Mouse (Mus musculus) lung, embryonic 14.5 days (tissue): ENCODE data around the gene Olfr521. TPM values are rescaled to one million over a fixed set of nuclear protein-coding genes. Genes with fewer than 3 reads are reported as not detected.
"Not testable (repeated sequence)": the region's sequence is repeated elsewhere in the genome, so short reads cannot be mapped to it uniquely, and the experiment has no call there.

ENCODE experiments used
- ATAC-seq: fragments of 200-750 bp; cut with Nextera tagmentation; 2 replicates; pipeline ENCODE4 v1.8.0; 2017; ENCODE audit warnings: mild to moderate bottlenecking, moderate TSS enrichment, moderate library complexity; ENCODE audit not compliant: insufficient read depth
- DNase-seq: peaks from one replicate; pipeline ENCODE4 v3.0.0-alpha.2; 2015
- H3K27ac ChIP-seq: fragments of 300-500 bp; sonication (generic); 2 replicates; pipeline ENCODE4 v1.5.1; 2014; ENCODE audit warnings: low read depth, mild to moderate bottlenecking, moderate library complexity
- H3K27me3 ChIP-seq: fragments of 300-500 bp; sonication (generic); 2 replicates; pipeline ENCODE4 v1.6.1; 2014; ENCODE audit warnings: low read length, control low read depth; ENCODE audit not compliant: insufficient read depth
- H3K36me3 ChIP-seq: fragments of 300-500 bp; sonication (generic); 2 replicates; pipeline ENCODE4 v1.6.1; 2014; ENCODE audit warnings: control low read depth; ENCODE audit not compliant: insufficient read depth
- H3K4me1 ChIP-seq: fragments of 300-500 bp; sonication (generic); 2 replicates; pipeline ENCODE4 v1.6.1; 2014; ENCODE audit warnings: antibody characterized with exemption, control low read depth; ENCODE audit not compliant: insufficient read depth
- H3K4me2 ChIP-seq: fragments of 300-500 bp; sonication (generic); 2 replicates; pipeline ENCODE4 v1.6.1; 2014; ENCODE audit warnings: mild to moderate bottlenecking
- H3K4me3 ChIP-seq: fragments of 300-500 bp; sonication (generic); 2 replicates; pipeline ENCODE4 v1.5.1; 2014; ENCODE audit warnings: low read depth, low read length
- H3K9ac ChIP-seq: fragments of 300-500 bp; sonication (generic); 2 replicates; pipeline ENCODE4 v1.6.1; 2014
- H3K9me3 ChIP-seq: fragments of 300-500 bp; sonication (generic); 2 replicates; pipeline ENCODE4 v1.6.1; 2016; ENCODE audit warnings: low read depth, low read length, control low read depth
- CTCF ChIP-seq: IDR thresholded peaks from 2 replicates; pipeline ENCODE4 v1.5.1; 2016; ENCODE audit warnings: antibody characterized with exemption, low read depth
- WGBS: fragments of 180-500 bp; shearing (Covaris S2); extraction: QIAGEN DNeasy Blood & Tissue Kit; methylation state at CpG from one replicate; pipeline ENCODE4 v1.1.7; 2014; 5-methylcytosine and 5-hydroxymethylcytosine counted together
- polyA plus RNA-seq: library from polyadenylated mRNA; unstranded; fragments of >200 nt; fragmentation: Nextera tagmentation; extraction: Ambion mirVana; gene quantifications from 2 replicates; pipeline ENCODE4 v1.2.1, GENCODE M21; 2014

Gene Olfr521
- not detected in 2 replicates for polyA plus RNA-seq

GRCm38 (mm10) chr7:99763207-99763606 lies at the start of gene Olfr521:
Gene Olfr521, plus strand, starts transcription at chr7:99763507.
- DNase-seq = no peak
- H3K9ac ChIP-seq = no peak within 1 kb of the TSS

GRCm38 (mm10) chr7:99716536-99716935 lies 46.8 kb upstream of the Olfr521 start:
- Histone ChIP-seq H3K27me3 (no peaks in the 10 kb centered on the region), H3K4me1 (no peaks in the 10 kb centered on the region), H3K4me3 (no peak overlapping the region), H3K36me3 (no peaks in the 10 kb centered on the region), H3K4me2 (no peak overlapping the region), H3K27ac (no peak overlapping the region), H3K9ac (no peak overlapping the region), H3K9me3 (no peaks in the 10 kb centered on the region)
- DNase-seq (no peak), ATAC-seq (no peak)
- no peak for TF ChIP-seq CTCF
- 85% methylated on average over 2 of the region's 2 CpGs for WGBS

More at GRCm38 (mm10) chr7:99763207-99763606, at the start of gene Olfr521:
- TF ChIP-seq CTCF = no peak
- Histone ChIP-seq H3K27me3 (no peaks in the 10 kb centered on the region), H3K27ac (no peak within 1 kb of the TSS), H3K36me3 (no peaks in the 10 kb centered on the region), H3K4me1 (no peaks in the 10 kb centered on the region), H3K9me3 (peaks cover 14% of the 10 kb centered on the region), H3K4me2 (no peak within 1 kb of the TSS), H3K4me3 (no peak within 1 kb of the TSS)
- no peak for ATAC-seq
- WGBS = 89% methylated on average over 2 of the region's 2 CpGs

- ATAC-seq = no peak
- WGBS = 92% methylated on average over 2 of the region's 2 CpGs
Observed at GRCm38 (mm10) chr7:99729973-99730372, 33.3 kb upstream of the Olfr521 start, which contains the start of gene Olfr520. Gene Olfr520, plus strand, starts transcription at chr7:99730273.

GRCm38 (mm10) chr7:99734612-99735011 lies 28.7 kb upstream of the Olfr521 start:
- H3K27ac ChIP-seq = no peak overlapping the region
- H3K4me1 ChIP-seq = no peaks in the 10 kb centered on the region
- no peak overlapping the region for H3K4me3 ChIP-seq
- no peak overlapping the region for H3K9ac ChIP-seq
- 87% methylated on average over 2 of the region's 2 CpGs for WGBS
- H3K36me3 ChIP-seq = no peaks in the 10 kb centered on the region
- ATAC-seq (no peak), DNase-seq (no peak)
- no peaks in the 10 kb centered on the region for H3K9me3 ChIP-seq
- TF ChIP-seq CTCF = no peak
- H3K27me3 ChIP-seq = no peaks in the 10 kb centered on the region
- no peak overlapping the region for H3K4me2 ChIP-seq

More at GRCm38 (mm10) chr7:99729973-99730372, 33.3 kb upstream of the Olfr521 start, which contains the start of gene Olfr520:
- Histone ChIP-seq H3K9ac (no peak within 1 kb of the TSS), H3K36me3 (no peaks in the 10 kb centered on the region), H3K4me3 (no peak within 1 kb of the TSS), H3K27me3 (no peaks in the 10 kb centered on the region), H3K4me1 (no peaks in the 10 kb centered on the region), H3K27ac (no peak within 1 kb of the TSS), H3K4me2 (no peak within 1 kb of the TSS), H3K9me3 (no peaks in the 10 kb centered on the region)
- TF ChIP-seq CTCF = no peak
- DNase-seq = no peak

- H3K4me2 ChIP-seq, H3K27ac ChIP-seq, H3K4me1 ChIP-seq, H3K4me3 ChIP-seq, H3K27me3 ChIP-seq, DNase-seq, H3K9ac ChIP-seq, H3K9me3 ChIP-seq, H3K36me3 ChIP-seq, ATAC-seq: not testable (repeated sequence)
- 88% methylated on average over 9 of the region's 9 CpGs for WGBS
Observed at GRCm38 (mm10) chr7:99735491-99735890, 27.8 kb upstream of the Olfr521 start.

GRCm38 (mm10) chr7:99739276-99739675 lies 24.0 kb upstream of the Olfr521 start:
- H3K4me1 ChIP-seq = no peaks in the 10 kb centered on the region
- ATAC-seq (no peak; the same call in 1 of the 2 replicates), DNase-seq (peak; percentile 76)
- H3K36me3 ChIP-seq = no peaks in the 10 kb centered on the region
- WGBS = 33% methylated on average over 9 of the region's 9 CpGs
- no peaks in the 10 kb centered on the region for H3K27me3 ChIP-seq
- no peaks in the 10 kb centered on the region for H3K9me3 ChIP-seq
- H3K9ac ChIP-seq = no peak overlapping the region
- TF ChIP-seq CTCF = no peak
- H3K4me2 ChIP-seq = no peak overlapping the region; the same call in 1 of the 2 replicates
- H3K4me3 ChIP-seq = no peak overlapping the region
- H3K27ac ChIP-seq = no peak overlapping the region

- Histone ChIP-seq H3K4me3 (no peak overlapping the region), H3K27ac (no peak overlapping the region), H3K4me2 (no peak overlapping the region), H3K36me3 (no peaks in the 10 kb centered on the region), H3K27me3 (no peaks in the 10 kb centered on the region), H3K4me1 (no peaks in the 10 kb centered on the region), H3K9me3 (no peaks in the 10 kb centered on the region), H3K9ac (no peak overlapping the region)
- TF ChIP-seq CTCF = no peak
- ATAC-seq (no peak), DNase-seq (no peak)
- 61% methylated on average over 5 of the region's 5 CpGs for WGBS
Observed at GRCm38 (mm10) chr7:99781385-99781784, 18.1 kb downstream of the Olfr521 start.

- H3K9ac ChIP-seq = no peak overlapping the region
- H3K4me3 ChIP-seq = no peak overlapping the region
- WGBS = 53% methylated on average over 2 of the region's 2 CpGs
- no peaks in the 10 kb centered on the region for H3K36me3 ChIP-seq
- no peaks in the 10 kb centered on the region for H3K4me1 ChIP-seq
- no peak for ATAC-seq
- no peaks in the 10 kb centered on the region for H3K27me3 ChIP-seq
- no peaks in the 10 kb centered on the region for H3K9me3 ChIP-seq
- TF ChIP-seq CTCF = no peak
- H3K27ac ChIP-seq = no peak overlapping the region
- no peak for DNase-seq
- no peak overlapping the region for H3K4me2 ChIP-seq
Observed at GRCm38 (mm10) chr7:99781916-99782315, 18.6 kb downstream of the Olfr521 start.
